Mouse (Mus musculus) common myeloid progenitor, adult 5-6 weeks (primary cell): ENCODE measurements around the gene Akr1c21. TPM values are rescaled to one million over a fixed set of nuclear protein-coding genes. Genes with fewer than 3 reads are reported as not detected.
"Not testable (repeated sequence)": the region's sequence is repeated elsewhere in the genome, so short reads cannot be mapped to it uniquely, and the experiment has no call there.

Experiments used
- ATAC-seq: replicated peaks from 2 replicates; pipeline ENCODE4 v1.8.0; 2016; ENCODE audit warnings: low read depth, mild to moderate bottlenecking, moderate TSS enrichment, inconsistent platforms; ENCODE audit not compliant: poor library complexity, severe bottlenecking
- total RNA-seq: library from RNA; stranded (forward); fragments of 200-1000, 187-1606 nt; gene quantifications from 2 replicates; pipeline ENCODE4 v1.2.3, GENCODE M21; 2017

The Akr1c21 gene
- total RNA-seq = not detected in 2 replicates

- ATAC-seq = no peak
These were observed at the start of gene Akr1c21 for GRCm38 (mm10) chr13:4573871-4574270. TSS of gene Akr1c21 (plus strand) at chr13:4574075.

DNA sequence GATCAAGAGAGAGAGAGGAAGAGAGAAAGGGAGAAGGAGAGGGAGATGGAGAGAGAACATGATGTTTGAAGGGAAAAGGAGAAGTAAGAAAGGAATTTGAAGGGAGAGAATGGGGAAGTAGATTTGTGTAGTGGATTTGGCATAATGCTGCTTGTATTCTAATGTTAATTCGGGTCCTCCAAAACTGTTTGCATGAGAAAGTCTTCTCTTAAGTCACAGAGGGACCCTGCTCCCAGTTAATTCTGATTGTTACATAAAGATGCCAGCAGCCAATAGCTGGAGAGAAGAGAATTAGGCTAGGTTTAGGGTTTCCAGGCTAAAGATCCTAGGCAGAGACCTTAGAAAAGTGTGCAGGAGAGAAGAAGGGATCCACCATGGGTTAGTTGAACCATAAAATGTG lies 14.7 kb upstream of the Akr1c21 start:
- ATAC-seq = no peak

- no peak for ATAC-seq
These were observed 13.4 kb upstream of the Akr1c21 start for GRCm38 (mm10) chr13:4560500-4560899.

DNA sequence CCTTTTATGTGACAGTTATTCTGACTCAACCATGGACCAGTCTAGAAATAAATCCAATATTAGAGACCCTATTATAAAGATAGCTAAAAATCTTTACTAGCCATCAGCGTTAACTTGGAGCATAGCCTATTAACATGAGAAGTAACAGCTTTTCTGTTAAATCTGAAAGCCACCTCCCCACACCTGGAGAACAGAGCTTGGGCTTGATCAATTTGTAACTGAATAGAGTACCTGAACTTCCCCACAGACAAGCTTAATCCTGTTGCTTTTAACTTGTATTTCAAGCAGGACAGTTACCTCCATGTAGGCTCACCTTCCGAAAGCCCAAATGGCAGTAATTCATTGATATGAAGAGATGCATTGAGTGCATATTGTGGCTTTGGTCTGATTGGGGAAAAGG lies 7.9 kb upstream of the Akr1c21 start:
- ATAC-seq = no peak

DNA sequence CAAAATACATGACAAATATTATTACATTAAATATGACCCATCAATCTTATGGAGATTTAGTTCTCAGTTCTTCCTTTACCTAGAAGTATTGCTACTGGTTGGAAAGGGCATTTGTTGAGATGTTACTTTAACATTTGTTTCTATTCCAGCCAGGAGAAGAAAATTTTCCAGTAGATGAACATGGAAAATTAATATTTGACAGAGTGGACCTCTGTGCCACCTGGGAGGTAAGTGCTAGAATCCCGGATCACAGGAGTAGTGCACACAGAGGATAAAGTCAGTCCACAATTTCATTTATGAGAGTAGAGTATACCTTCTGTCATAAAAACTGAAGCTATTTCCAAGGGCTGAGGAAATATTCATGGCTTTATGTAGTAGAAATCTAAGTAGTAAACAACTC lies 3.0 kb downstream of the Akr1c21 start:
- no peak for ATAC-seq

GRCm38 (mm10) chr13:4603431-4603830 lies 29.6 kb downstream of the Akr1c21 start:
- not testable (repeated sequence) for ATAC-seq

DNA sequence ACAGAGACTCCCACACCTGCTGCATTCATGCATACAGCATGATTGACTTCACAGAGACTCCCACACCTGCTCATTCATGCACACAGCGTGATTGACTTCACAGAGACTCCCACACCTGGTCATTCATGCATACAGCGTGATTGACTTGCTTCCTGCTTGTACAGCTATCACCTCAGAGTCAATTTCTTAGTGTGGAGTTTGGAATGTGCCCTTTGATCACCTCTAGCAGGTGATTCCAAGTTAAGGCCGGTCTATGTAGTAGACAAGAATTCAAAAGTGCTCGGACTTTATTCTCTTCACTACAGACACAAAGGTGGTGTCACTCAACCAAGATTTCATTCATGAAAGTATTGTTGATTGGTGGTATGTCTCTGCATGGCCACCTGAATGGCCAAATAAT lies 32.9 kb downstream of the Akr1c21 start:
- ATAC-seq = no peak

DNA sequence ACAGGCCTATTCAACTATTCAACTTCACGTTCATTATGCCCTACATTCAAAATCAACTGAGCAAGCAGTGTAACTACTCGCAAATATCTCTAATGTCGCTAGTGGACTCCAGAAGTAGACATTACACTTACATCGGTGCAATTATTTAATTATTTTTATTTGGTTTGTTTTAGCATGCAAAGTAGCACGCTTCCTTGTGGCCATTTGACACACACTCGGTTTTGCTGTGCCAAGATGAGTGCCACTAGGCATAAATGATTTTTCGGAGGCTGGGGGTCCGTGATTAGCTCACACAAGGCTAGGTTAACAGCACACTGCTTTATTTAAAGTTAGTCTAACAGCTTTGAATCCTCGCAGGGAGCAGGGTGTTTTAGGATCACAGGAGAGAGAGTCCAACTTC lies 34.7 kb downstream of the Akr1c21 start:
- peak; percentile 23 for ATAC-seq

DNA sequence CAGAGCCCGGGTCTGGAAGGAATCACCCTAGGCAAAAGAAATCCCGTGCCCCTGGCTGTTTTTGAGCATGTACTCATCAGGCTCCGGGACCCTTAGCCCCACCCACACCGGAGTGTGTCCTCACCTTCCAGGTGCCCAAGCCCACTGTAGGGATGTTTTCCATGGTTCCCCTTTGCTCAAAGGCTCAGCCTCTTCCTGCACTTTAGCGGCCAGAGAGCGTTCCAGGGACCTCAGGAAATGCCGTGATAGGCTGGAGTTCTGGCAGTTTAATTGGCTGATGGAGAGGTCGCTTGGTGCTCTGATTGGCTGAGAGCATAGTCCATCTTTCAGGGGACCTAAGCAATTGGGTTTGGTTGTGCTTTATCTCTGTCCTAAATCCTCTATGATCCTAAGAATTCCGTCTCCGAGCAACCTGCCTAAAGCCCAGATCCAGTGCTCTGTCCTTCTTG lies 35.1 kb downstream of the Akr1c21 start, which contains the start of gene Akr1e1:
Akr1e1 (minus strand) TSS at position 214 of the 449 bp plus-strand sequence.
- peak; percentile 99 for ATAC-seq

GRCm38 (mm10) chr13:4610902-4611301 lies 37.0 kb downstream of the Akr1c21 start:
- ATAC-seq = no peak

Other genes with a start within 250 kb of the Akr1c21 start
- not detected in 2 replicates for gene Akr1c6, start 139.8 kb upstream of the Akr1c21 start, total RNA-seq
- not detected in 2 replicates for gene Akr1c20, start 50.7 kb upstream of the Akr1c21 start, total RNA-seq
- gene Akr1e1, start 35.1 kb downstream of the Akr1c21 start, total RNA-seq = 15.5 and 25.6 TPM in 2 replicates